Mouse (Mus musculus) stomach, embryonic 14.5 days (tissue): ENCODE measurements around the gene Hoxa11. TPM values are rescaled to one million over a fixed set of nuclear protein-coding genes. Genes with fewer than 3 reads are reported as not detected.
A peak's percentile ranks its signal among the peaks of the same experiment; 100 is the strongest.

Experiments used
- ATAC-seq: fragments of 200-750 bp; cut with Nextera tagmentation; 2 replicates; pipeline ENCODE4 v1.8.0; 2017; ENCODE audit warnings: low read depth, moderate TSS enrichment; ENCODE audit not compliant: insufficient number of reproducible peaks, insufficient read depth, low FRiP score
- H3K27ac ChIP-seq: fragments of 300-500 bp; sonication (generic); 2 replicates; pipeline ENCODE4 v1.5.1; 2014; ENCODE audit warnings: mild to moderate bottlenecking, low read length, moderate library complexity, mixed read lengths
- H3K27me3 ChIP-seq: fragments of 300-500 bp; sonication (generic); 2 replicates; pipeline ENCODE4 v1.6.1; 2014; ENCODE audit warnings: low read length, control low read depth, mixed read lengths; ENCODE audit not compliant: control insufficient read depth, insufficient read depth
- H3K36me3 ChIP-seq: fragments of 300-500 bp; sonication (generic); 2 replicates; pipeline ENCODE4 v1.6.1; 2014; ENCODE audit warnings: mild to moderate bottlenecking, control low read depth, low read length, moderate library complexity, mixed read lengths; ENCODE audit not compliant: control insufficient read depth, insufficient read depth
- H3K4me1 ChIP-seq: fragments of 300-500 bp; sonication (generic); 2 replicates; pipeline ENCODE4 v1.6.1; 2014; ENCODE audit warnings: low read length, control low read depth, mixed read lengths; ENCODE audit not compliant: control insufficient read depth, insufficient read depth
- H3K4me2 ChIP-seq: fragments of 300-500 bp; sonication (generic); replicated peaks from 2 replicates; pipeline ENCODE4 v1.6.1; 2014; ENCODE audit warnings: low read depth, low read length, control low read depth
- H3K4me3 ChIP-seq: fragments of 300-500 bp; sonication (generic); 2 replicates; pipeline ENCODE4 v1.5.1; 2014; ENCODE audit warnings: low read depth, low read length, control low read depth
- H3K9ac ChIP-seq: fragments of 300-500 bp; sonication (generic); replicated peaks from 2 replicates; pipeline ENCODE4 v1.6.1; 2014; ENCODE audit warnings: low read depth, mild to moderate bottlenecking, control low read depth, low read length, moderate library complexity, mixed read lengths
- H3K9me3 ChIP-seq: fragments of 300-500 bp; sonication (generic); 2 replicates; pipeline ENCODE4 v1.6.1; 2016; ENCODE audit warnings: low read depth, low read length, control low read depth; ENCODE audit not compliant: control insufficient read depth
- WGBS: fragments of 180-500 bp; shearing (Covaris S2); extraction: QIAGEN DNeasy Blood & Tissue Kit; methylation state at CpG from one replicate; pipeline ENCODE4 v1.1.7; 2014; 5-methylcytosine and 5-hydroxymethylcytosine counted together
- polyA plus RNA-seq: library from polyadenylated mRNA; unstranded; fragments of >200 nt; fragmentation: Nextera tagmentation; extraction: Ambion mirVana; gene quantifications from 2 replicates; pipeline ENCODE4 v1.2.1, GENCODE M21; 2014

Gene Hoxa11
- polyA plus RNA-seq = not detected in 2 replicates

DNA sequence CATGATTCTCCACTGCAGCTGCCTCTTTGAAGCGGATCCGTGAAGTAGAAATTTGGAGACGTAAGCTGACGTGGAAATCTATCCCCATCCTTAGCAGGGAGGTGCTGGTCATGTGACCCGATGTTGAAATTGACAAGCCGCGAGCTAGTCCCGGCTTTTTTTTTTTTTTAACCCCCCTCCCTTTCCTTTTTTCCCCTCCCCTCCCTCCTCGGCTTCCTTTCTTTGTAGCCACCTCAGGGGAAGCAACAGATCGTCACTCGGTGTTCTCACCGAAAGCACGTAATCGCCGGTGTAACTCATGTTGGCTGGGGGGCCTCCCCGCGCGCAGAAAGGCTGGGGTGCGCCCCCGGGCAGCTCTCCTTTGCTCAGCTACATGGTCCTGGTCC lies at the start of gene Hoxa11:
Hoxa11 (minus strand) TSS at position 54 of the 386 bp plus-strand sequence.
- Histone ChIP-seq H3K36me3 (no peaks in the 10 kb centered on the region), H3K9ac (no peak within 1 kb of the TSS), H3K4me1 (no peaks in the 10 kb centered on the region), H3K9me3 (no peaks in the 10 kb centered on the region), H3K27ac (no peak within 1 kb of the TSS), H3K4me3 (0 out of 2 replicates have a peak within 1 kb of the TSS, but pooled peaks have one; percentile 8), H3K27me3 (peaks cover 83% of the 10 kb centered on the region), H3K4me2 (no peak within 1 kb of the TSS)
- WGBS = under 1% methylated on average over 20 of the region's 20 CpGs
- ATAC-seq = no peak

DNA sequence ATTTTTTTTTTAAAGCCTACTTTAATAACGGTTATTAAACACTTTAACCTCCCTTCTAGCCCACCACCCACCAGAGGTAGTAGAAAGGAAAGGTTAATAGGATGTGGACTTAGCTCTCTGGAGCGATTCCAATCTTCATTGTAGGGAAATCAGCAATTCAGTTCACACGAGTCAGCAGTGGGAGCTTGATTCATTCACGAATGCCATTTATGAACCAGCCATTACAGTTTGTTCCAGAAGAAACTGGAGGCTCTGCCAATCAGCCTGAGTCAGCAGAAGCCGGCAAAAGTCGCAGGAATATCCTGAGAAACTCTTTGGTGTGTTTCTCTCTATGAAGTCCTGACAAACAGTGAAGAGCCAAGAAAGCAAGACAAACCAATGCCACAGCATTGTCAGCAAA lies 49.0 kb upstream of the Hoxa11 start:
- Histone ChIP-seq H3K9me3 (no peaks in the 10 kb centered on the region), H3K9ac (no peak overlapping the region), H3K27me3 (peaks cover 36% of the 10 kb centered on the region), H3K27ac (no peak overlapping the region), H3K36me3 (no peaks in the 10 kb centered on the region), H3K4me1 (peaks cover 7% of the 10 kb centered on the region; the same call in 1 of the 2 replicates), H3K4me2 (no peak overlapping the region), H3K4me3 (no peak overlapping the region)
- WGBS = 78% methylated on average over 6 of the region's 6 CpGs
- no peak for ATAC-seq

DNA sequence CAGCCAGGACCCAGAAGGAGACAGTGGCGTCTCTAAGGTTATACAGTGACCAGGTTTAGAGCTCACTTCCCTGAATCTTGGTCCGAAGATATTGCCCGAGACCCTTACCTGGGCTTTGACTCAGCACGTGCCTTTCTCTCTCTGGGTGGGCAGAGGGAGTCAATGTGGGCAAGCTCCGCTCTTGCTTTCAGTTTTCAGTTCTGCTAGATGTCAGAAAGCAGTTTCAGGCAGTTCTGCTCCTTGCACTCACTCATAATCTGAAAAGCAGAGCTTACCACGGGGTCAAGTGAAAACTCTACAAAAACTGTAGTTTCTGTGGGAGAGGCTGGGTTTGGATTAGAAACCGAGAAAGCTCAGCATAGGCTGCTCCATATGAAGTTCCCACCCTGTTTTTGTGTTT lies 46.7 kb upstream of the Hoxa11 start:
- whole genome bisulfite sequencing = 60% methylated on average over 7 of the region's 7 CpGs

DNA sequence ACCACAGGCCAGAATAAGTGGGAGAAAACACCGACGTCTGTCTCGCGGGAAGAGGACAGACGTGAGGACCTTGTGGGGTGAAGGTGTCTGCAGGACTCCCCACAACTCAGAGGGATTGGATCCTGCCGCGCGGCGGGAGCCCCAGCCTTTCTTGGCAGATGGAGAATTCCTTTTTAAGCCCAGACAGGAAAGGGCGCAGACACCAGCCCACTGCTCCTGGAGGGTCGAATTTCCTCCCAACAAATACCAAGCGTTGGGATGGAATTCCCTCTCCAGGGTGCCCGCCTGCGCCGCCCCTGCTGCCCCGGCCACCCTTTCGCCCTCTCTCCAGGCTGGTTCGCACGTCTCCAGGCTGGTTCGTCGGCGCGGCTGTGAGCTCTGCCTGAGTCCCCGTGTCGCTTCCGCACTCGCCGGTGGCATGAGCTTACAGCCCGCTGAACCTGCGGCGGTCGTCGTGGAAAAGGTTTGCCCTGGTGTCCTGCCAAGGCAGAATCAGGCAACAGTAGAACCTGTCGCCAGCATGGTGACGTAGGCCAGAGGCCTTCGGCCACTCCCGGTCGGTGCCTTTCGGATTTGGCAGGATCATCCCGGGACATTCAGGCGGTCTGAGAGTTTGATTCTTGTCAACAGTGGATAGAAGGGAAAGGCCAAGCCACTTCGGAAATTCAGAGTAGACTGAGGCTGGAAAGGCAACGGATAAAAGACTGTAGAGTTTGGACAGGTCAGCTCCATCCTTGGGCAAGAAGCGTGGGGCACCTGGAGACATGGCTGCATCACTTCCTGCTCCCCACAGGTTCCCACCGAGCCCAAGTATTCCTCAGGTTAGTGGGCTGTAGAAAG lies 45.6 kb upstream of the Hoxa11 start:
- Histone ChIP-seq H3K36me3 (no peaks in the 10 kb centered on the region), H3K9ac (no peak overlapping the region), H3K27ac (no peak overlapping the region), H3K4me1 (peaks cover 7% of the 10 kb centered on the region; the same call in 1 of the 2 replicates), H3K9me3 (no peaks in the 10 kb centered on the region), H3K4me2 (peak overlapping the region; percentile 43), H3K27me3 (peaks cover 42% of the 10 kb centered on the region), H3K4me3 (peak overlapping the region; percentile 23; the same call in 1 of the 2 replicates)
- no peak for ATAC-seq
- 2% methylated on average over 44 of the region's 45 CpGs for WGBS

More for the DNA sequence above, 46.7 kb upstream of the Hoxa11 start:
- ATAC-seq = no peak
- Histone ChIP-seq H3K4me1 (peaks cover 7% of the 10 kb centered on the region; the same call in 1 of the 2 replicates), H3K27me3 (peaks cover 42% of the 10 kb centered on the region), H3K4me2 (no peak overlapping the region), H3K36me3 (no peaks in the 10 kb centered on the region), H3K9me3 (no peaks in the 10 kb centered on the region), H3K27ac (no peak overlapping the region), H3K4me3 (no peak overlapping the region), H3K9ac (no peak overlapping the region)

DNA sequence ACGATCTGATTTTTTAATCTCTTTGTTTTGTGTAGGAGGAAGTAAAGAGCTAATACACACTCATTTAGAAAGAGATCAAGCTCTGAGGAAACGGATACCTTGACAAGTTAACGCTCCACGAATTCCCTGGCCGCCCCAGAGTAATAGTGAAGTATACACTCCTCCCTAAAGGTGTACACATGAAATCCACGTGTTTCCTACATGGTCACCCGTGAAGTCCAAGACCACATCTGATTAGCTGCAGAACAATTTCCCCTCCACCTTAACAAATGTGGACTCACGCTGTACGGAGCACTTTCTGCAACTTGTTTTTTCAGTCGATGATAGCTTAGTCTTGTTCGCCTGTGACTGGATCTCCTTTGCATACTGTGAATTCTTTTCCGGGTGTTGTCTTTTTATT lies 44.6 kb upstream of the Hoxa11 start:
- ATAC-seq = no peak
- Histone ChIP-seq H3K4me2 (no peak overlapping the region), H3K27ac (no peak overlapping the region), H3K9me3 (no peaks in the 10 kb centered on the region), H3K27me3 (peaks cover 42% of the 10 kb centered on the region), H3K36me3 (no peaks in the 10 kb centered on the region), H3K4me3 (no peak overlapping the region), H3K4me1 (peaks cover 7% of the 10 kb centered on the region; the same call in 1 of the 2 replicates), H3K9ac (no peak overlapping the region)
- WGBS = 19% methylated on average over 12 of the region's 12 CpGs

DNA sequence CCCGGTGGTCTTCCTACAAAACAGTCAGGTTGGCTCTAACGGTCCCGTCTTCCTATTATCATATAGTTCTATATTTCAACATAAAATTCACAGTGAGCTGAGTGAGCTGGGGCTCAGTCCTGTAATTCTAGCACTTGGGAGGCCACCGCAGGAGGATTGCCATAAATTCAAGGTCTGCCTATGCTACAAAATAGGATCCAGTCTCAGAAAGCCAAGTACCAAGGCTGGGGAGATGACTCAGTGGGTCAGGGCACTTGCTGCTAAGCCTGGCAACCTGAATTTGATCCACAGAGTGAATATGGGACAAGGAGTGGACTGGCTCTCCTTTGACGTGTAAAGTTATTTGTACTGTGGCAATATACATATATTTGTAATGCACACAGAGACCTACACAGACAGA lies 38.3 kb upstream of the Hoxa11 start:
- H3K4me1 ChIP-seq = no peaks in the 10 kb centered on the region
- no peak overlapping the region for H3K27ac ChIP-seq
- H3K4me2 ChIP-seq = no peak overlapping the region
- no peaks in the 10 kb centered on the region for H3K36me3 ChIP-seq
- peaks cover 2% of the 10 kb centered on the region; the same call in 1 of the 2 replicates for H3K27me3 ChIP-seq
- H3K9me3 ChIP-seq = no peaks in the 10 kb centered on the region
- no peak for ATAC-seq
- H3K9ac ChIP-seq = no peak overlapping the region
- WGBS = 83% methylated on average over 5 of the region's 5 CpGs
- H3K4me3 ChIP-seq = no peak overlapping the region

DNA sequence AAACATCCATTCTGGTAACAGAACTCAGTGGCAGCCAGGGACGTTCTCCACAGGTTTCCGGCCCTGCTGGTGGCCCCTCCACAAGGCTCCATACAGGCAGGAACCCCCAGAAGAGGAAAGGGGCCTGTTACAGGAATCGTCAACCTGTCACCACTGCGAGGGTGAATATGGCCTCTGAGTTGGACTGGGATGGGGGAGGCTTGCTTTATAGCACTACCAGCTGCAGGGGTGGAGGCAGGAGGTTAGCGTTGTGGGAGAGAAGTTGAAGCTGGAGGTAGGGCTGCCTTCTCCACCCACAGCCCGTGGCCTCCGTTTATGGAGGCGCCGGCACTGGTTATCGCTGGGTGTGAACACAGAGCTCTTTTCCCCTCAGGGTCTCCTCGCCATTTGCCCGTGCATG lies 35.5 kb upstream of the Hoxa11 start:
- Histone ChIP-seq H3K36me3 (no peaks in the 10 kb centered on the region), H3K27me3 (peaks cover 19% of the 10 kb centered on the region), H3K4me2 (no peak overlapping the region), H3K9me3 (no peaks in the 10 kb centered on the region), H3K27ac (no peak overlapping the region), H3K4me3 (no peak overlapping the region), H3K4me1 (no peaks in the 10 kb centered on the region), H3K9ac (no peak overlapping the region)
- ATAC-seq = no peak
- WGBS = 61% methylated on average over 12 of the region's 12 CpGs

DNA sequence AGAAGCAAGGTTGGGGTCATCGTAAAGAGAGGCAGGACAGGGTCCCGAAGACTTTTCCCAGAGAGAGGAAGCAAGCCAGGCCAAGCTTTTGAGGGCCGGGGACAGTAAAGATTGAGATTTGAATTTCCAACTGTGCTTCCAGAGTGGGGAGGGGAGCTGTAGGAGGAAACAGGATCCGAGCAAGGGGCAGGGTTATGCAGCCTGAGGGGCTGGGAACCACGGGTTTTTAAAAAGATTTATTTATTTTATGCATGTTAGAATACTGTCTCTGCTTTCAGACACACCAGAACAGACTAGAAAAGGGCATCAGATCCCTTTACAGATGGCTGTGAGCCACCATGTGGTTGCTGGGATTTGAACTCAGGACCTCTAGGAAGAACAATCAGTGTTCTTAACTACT lies 31.3 kb upstream of the Hoxa11 start:
- no peaks in the 10 kb centered on the region for H3K4me1 ChIP-seq
- H3K36me3 ChIP-seq = no peaks in the 10 kb centered on the region
- ATAC-seq = no peak
- H3K4me2 ChIP-seq = no peak overlapping the region
- no peaks in the 10 kb centered on the region for H3K9me3 ChIP-seq
- H3K27ac ChIP-seq = no peak overlapping the region
- 9% methylated on average over 5 of the region's 5 CpGs for WGBS
- peaks cover 51% of the 10 kb centered on the region for H3K27me3 ChIP-seq
- no peak overlapping the region for H3K4me3 ChIP-seq
- no peak overlapping the region for H3K9ac ChIP-seq
